Mouse (Mus musculus) cerebellum, adult 9-10 months (tissue): ENCODE measurements around the gene C3ar1.
A peak's percentile ranks its signal among the peaks of the same experiment; 100 is the strongest.

ENCODE experiments used
- DNase-seq: peaks from one replicate; pipeline ENCODE4 v3.0.0; 2022

The C3ar1 gene

DNA sequence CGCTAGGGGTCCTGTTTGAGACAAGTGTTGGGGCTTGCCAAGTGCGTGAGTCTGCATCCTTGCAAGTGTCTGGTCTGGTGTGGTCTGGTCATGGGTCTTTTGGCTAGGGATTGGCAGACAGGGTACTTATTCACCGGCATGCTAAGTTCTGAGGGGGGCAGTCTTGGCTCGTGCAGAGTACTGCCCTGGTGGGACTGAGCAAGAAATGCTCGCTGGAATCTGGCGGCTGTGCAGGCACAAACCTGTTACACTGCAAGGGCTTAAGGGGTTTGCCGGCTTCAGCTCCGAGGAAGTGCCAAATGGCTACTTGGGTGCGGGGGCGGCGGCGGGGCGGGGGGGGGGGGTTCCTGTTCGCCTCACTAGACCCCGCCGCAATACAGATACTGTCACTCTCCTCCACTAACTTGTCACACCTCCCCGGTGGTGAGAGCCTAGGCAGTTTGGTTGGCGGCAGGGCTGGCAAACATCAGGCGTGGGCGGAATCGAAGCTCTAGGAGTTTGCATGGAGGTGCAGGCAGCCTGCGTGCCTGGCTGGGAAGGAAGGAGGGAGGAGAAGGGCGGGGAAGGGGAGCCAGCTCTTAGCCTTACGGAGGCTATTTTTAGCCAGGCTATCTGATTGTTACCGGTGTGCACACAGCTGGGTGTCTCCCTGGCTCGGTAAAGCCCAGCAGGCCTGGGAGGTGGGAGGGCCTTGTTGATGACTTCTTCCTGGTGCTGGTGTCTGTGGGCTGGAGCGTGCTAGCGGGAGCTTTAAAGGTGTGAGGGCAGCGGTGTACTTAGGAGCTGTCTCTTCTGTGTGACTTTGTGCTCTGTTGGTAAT lies 29.8 kb downstream of the C3ar1 start:
- DNase-seq, result peak; percentile 79

DNA sequence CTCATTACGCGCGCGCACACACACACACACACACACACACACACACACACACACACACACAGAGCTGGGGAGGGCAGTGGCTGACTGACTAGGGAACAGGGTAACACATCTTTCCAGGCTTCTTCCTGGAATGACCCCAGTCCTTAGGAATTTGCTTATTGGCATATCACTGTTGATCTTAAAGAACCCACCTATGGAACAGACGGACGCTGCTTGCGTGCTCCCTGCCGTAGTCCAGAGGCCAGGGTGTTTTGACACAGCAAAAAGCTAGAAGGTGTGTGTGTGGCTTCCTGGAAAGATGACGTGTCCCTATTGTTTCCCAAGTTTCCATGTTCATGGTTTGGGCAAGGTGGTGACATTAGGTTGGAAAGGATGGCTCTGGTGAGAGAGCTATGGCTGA lies 30.8 kb downstream of the C3ar1 start:
- DNase-seq, result peak; percentile 30

DNA sequence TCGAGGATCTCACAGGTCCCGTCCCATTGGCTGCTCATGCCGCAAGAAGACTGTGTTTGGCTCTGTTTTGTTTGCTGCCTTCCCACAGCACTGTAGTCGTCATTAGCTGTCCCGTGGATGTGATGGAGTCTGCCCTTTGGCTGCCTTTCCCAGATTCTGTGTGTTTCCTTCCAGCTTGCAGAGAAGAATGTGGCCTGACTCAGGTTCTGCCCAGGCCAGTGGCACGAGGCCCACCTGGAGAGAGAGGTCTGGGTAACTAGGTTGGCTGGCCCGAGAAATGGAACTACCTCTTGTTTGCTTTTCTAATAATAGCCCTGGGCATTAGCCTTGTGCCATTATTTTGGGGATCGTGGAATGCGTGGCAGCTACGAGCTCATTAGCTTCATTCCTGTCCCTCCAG lies 31.9 kb downstream of the C3ar1 start:
- peak; percentile 71 for DNase-seq

DNA sequence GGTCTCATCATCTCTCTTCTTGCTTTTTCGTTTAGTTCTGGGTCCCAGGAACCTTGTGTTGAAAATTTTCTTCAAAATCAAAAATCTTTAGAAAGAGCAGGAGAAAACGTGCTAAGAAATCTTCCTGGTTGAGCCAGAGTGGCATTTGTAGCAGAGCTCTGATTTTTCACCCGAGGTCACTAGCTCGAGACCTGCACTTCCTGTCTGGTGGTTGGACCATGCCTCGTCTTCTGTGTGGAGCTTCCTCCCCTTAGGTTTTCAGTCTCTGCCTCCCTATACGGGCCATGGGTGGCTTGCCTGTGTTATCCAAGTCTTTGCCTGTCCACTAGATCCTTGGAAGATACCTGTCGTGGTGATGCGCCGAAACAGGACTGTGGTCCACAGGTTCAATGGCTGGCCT lies 34.1 kb downstream of the C3ar1 start:
- no peak for DNase-seq

DNA sequence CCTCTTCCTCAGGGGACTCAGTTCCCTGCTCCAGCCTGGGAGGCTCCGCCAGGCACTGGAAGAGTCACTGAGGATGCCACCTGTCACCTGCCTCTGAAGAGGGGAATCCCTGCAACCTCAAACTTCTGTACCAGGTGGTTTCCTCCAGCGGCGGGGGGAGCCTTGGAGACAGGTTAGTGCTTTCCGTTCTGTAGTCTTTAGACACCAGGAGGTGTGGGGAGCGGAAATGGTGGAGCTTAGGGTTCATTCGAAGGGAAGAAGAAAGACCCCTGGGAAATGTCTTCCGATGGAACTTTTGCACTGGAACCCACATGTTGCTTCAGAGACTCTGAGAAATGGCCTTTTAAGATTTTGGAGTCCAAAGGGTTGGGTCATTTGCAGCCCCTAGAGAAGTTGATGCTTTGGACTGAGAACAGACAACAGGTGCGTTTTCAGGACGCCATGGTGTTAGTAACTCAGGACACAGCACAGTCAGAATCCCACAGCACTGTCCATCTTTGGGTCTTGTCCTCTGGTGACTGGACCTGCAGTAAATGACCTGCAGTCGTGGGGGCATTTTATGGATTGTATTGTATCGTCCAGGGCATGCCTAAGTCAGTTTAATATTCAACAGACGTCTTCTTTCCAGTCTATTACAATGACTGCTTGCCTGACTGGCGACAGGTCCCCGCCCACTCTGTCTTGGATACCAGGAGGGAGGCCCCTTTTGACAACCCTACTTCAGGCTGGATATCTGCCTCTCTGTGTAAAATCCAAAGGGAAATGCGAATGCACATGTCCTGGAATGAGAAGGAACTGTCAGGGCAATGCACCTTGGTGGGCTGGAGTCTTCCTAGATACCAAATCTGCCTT lies 34.9 kb downstream of the C3ar1 start:
- DNase-seq, result peak; percentile 41

DNA sequence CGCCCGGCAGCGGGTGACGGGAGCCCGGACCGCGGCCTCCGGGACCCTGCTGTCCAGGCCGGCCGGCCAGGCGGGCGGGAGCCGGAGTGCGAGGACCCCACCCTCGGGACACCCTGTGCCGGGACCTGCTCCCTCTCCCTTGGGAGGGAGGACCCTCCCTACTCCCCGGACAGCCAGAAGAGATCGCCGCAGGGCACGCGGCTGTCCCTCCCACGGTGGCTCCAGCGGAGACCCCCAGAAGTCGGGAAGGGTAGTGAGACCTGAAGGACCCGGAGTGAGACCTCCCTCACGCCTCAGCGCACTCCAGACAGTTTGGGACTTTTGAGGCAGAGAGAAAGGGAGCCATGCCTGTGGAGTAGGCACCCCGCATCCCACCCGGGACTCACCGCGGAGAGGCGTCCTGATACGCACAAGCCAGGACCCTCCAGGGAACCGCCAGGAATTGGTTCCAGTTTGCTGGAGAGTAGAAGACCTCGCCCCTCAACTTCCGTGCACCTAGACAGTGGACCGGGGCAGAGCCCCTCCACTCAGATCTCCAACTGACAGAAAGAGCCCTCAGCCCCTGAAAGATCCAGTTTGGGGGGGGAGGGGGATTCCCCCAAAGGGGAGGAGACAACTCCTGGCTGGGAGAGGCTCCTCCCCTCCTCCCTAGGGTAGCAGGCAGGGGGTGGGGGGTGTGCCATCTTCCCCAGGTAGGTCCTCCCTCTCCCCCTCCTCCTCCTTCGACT lies 35.7 kb downstream of the C3ar1 start:
- peak; percentile 65 for DNase-seq

DNA sequence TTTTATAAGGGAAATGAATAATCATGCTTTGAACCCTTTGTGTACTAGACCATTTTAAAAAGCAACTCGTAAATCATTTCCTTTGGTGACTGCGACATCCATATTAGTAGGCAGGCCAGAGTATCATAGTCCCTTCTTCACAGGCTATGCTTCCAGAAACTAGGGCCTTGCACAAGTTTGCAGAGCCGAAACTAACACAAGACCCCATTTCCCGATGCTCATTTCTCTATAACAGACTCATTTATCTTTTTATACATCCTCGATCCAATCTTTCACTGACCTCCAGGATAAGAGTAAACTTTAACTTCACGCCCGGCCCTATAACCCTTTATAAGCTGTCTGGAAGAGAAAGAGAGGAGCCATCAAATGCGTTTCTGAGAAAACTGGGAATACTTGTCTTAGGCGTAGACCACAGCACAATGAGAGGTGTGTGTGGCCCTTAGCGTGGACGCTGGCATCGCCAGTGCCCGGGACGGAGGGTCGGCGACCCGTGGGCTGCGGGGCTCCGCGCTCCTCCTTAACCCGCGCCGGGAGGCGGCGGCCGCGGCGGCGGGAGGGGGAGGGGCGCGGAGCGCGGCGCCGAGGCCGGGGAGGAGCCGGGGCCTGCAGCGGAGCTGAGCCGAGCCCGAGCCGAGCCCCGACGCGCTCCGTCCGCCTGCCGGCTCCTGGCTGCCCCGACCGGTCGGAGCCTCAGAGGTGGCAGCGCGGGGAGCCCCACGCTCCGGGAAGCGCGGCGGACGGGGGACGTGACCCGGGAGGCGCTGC lies 36.5 kb downstream of the C3ar1 start, which contains the start of gene Foxj2:
Foxj2 (plus strand) TSS at position 609 of the 765 bp plus-strand sequence.
- DNase-seq, result peak; percentile 66

DNA sequence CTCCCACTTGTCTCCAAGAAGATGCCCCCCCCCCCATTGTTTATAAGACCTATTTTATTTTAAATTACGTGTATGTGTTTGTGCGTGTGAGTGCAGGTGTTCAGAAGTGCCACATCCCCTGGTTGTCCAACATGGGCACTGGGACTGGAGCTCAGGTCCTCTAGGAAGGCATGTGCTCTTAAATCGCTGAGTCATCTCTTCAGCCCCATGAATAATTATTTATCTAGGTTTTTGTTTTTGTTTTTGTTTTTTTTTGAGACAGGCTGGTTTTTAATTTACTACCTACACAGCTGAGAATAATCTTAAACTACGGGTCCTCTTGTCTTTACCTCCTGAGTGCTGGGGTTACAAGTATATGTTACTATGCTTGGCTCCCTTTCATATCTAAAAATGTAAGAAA lies 42.3 kb downstream of the C3ar1 start:
- no peak for DNase-seq

DNA sequence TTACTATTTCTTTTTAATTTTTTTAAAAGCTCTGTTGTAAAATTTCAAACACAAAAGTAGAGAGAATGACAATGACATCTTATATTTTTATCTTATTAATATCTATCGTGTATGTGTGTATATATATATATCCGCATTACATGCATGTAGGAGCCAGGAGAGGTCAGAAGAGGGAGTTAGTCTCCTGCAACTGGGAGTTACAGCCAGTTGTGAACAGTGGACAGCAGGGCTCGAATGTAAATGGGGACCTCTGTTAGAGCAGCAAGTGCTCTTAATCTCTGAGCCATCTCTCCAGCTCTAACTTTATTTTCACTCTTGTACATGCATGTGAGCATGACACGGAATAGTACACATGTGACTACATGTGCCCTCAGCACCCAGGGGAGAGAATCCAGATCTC lies 43.2 kb downstream of the C3ar1 start:
- DNase-seq, result no peak

DNA sequence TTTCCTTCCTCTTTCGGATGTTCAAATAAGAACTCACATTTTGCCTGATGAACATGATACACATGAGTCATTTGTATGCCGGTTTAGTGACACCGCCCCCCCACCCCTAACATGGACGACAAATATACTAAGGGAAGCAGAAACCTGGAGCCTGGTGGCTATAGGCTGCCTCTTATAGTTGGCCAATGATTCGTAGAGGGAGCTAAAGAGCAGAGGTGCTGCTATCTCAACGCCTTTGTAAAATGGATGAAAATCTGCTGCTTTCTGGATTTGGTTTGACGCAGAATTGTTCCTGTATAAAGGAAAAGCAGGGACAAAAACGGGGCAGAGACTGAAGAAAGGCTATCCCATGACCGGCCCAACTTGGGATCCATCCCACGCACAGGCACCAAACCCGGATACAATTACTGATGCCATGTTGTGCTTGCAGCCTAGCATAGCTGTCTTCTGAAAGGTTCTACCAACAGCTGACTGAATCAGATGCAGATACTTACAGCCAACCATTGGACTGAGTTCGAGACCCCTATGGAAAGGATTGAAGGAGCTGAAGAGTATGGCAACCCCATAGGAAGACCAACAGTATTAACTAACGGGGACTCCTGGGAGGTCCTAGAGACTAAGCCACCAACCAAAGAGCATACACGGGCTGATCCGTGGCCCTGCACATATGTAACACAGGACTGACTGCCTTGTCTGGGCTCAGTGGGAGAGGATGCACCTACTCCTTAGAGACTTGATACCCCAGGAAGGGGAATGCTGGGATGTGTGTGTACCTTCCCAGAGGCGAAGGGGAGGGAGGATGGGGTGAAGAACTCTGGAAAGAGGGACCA lies 44.0 kb downstream of the C3ar1 start:
- DNase-seq, result peak; percentile 77

DNA sequence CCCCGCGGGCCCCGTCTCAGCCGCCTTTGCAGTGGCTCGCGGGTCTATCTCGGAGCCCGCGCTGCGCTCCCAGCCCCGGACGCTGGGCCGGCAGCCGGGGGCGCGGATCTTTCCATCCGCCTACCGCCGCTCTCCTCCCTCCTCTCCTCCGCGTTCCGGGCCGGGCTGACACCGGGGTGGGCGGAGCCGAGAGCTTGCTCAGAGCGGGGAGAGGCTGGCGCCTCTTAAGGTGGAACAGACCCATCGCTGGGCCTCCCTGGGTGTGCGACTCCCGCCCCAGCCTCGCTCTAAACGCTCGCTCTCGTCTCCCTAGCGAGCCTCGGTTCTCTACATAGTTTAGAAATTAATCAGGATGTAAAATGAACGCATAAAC lies 44.7 kb downstream of the C3ar1 start:
- peak; percentile 93 for DNase-seq

DNA sequence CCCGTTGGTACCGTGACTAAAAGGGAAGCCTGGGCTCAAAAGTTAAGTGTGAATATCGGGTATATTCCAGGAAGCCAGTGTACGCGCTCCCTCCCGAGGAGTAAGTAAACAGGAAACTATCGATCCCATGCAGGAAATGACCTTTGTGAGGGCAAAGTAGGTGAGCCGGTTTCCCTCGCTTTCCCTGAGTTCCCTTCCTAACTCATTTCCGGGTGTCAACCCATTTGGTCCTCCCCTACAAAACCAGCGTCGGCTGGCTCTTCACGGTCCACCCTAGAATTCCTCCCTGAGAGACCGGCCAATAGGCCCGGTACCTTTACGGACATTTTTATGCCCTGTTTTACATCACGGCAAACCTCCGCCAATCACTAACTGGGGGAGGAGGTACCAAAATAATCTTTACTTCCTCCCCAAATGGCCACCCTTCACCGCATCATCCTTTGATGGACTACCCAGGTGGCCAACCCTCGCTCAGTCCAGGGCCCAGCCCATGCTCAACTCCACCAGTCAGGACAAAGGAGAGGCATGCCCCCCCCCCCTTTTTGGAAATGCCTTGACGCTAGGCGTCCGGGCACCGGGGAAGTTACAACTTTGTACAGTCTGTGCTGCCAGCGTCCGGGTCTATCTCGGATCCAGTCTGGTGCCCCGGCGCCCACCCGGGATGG lies 45.2 kb downstream of the C3ar1 start:
- peak; percentile 99 for DNase-seq

DNA sequence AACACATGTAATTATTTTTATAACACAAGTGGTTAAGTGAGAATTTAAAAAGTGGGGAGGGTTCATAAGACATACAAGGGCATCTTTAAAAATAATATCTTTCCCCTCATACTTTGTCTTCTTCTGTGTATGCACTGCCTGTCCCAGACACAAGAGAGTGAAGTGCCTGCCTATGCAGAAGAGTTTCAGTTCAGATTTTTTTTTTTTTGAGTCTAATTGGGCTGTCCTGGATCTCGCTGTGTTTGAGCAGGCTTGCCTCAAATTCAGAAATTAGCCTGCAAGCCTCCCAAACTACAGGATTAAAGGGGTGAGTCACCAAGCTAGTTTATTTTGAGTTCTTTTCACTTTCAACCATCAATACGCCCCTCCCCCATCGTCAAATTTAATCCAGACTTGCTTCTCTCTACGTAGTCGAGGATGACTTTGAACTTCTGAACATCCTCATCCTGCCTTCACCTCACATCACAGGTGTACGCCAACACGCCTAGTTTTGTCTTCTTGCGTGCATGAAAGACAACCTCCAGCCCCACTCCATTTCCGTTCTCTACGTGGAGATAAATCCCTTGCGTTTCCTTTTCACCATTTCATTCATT lies 45.8 kb downstream of the C3ar1 start:
- peak; percentile 87 for DNase-seq

DNA sequence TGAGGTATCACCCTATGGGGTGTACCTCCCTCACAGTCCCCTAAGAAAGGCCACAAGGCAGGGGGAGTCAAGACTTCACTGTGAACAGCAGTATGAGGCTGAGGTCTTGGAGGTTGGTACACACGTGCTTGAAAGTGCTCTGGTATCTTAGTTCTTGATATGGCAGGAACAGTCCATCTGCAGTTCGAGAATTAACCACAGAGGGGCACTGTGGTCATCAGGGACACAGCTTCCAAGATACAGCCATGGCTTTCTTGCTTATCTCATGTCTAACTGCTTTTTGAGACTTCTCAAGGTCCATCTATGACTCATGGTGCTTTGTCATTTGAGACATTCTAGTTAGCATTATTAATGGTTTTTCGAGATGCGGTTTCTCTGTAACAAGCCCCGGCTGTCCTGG lies 51.5 kb downstream of the C3ar1 start:
- DNase-seq, result peak; percentile 89

DNA sequence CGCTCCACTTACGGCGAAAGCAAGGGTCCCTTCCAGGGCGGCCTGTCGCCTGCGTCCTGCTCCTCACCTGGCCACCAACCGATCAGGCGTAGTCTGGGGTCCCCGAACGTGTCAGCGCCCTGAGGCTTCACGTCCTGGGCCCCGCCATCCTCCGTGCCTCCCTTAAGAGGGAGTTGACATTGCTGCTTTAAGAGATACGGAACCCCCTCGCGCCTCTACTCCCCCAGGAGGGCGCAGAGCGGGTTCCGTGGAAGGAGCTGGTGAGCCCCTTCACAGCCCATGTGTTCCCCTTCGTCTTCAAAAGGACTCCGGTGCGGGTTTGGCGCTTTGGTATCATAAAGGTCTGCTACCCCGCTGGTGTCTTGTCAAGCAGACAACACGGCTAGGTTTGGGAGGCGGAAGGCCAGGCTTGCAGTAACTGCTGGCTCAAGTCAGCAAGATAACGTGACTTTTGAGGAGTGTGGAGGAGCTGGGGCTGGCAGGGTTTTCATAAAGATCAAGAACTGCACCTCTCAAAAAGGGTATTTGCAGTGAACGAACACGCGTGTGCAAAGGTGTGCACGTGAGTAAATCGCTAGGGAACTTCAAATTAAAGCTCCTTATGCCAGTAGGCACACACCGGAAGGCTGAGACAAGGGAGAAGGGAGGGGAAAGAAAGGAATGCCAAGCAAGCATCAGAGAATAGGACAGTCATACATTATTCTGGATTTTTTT lies 54.0 kb downstream of the C3ar1 start:
- peak; percentile 72 for DNase-seq

DNA sequence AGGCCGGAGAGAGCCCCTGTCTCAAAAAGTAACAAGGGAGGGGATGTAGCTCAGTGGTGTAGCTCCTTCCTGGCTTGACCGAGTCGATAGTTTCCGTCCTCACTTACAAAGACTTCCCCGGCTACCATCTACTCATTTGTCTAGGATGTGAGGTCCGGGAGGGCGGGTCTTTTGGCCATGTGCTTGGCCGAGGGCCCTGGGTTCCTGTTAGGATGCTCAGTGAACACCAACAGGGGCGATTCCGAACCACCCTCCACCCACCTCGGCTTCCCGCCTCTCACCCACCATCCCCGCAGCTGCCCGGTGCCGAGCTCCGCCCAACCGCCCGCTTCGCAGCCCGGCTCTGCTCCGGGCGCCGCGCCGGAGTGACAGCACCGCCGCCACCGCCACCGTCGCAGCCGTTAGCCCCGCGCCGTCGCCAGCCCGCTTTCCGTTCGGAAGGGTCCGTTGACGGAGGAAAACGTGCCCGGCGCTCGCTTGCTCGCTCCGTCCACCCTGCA lies 54.6 kb downstream of the C3ar1 start, which contains the start of gene Slc2a3:
Slc2a3 (minus strand) TSS at position 340 of the 500 bp plus-strand sequence.
- peak; percentile 79 for DNase-seq

DNA sequence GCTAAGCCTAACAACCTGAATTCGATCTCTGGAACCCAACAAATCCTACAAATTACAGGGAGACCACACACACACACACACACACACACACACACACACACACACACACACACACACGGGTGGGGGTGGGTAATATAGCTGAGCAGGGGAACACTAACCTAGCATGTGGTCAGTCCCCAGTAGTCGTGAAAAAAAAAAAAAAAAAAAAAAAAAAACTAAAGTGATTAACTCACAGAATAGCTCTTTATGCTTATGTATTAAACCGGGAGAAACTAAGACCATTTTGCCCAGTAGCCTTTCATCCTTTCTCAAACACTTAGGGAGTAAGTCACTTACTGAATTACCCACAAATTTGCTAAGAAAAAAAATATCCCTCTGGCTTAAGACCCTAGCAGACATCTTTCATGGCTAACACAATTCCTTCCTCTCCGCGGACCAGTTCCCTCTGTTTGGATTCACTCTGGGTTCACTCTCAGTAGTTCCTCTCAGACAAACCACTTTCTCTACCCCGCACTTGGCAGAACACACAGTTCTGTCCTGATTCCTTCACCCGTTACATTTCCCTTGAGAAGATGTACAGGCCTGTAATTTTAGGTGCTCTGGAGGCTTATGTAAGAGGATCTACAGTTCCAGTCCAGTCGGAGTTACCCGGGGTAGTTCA lies 55.2 kb downstream of the C3ar1 start:
- DNase-seq, result peak; percentile 19
